Mouse (Mus musculus) C2C12 (cell line): ENCODE measurements around the gene Tnpo3.

Source experiments
- CTCF ChIP-seq: IDR thresholded peaks from one replicate; pipeline ENCODE4 v1.5.1; 2011; ENCODE audit not compliant: control insufficient read depth, insufficient read depth, insufficient read length
- MAX ChIP-seq: IDR thresholded peaks from one replicate; pipeline ENCODE4 v1.6.1; 2011; ENCODE audit warnings: mild to moderate bottlenecking, control low read depth
- MYOD1 ChIP-seq: IDR thresholded peaks from one replicate; pipeline ENCODE4 v1.6.1; 2011; ENCODE audit warnings: low read depth; ENCODE audit not compliant: control insufficient read depth, insufficient read length
- MYOG ChIP-seq: IDR thresholded peaks from one replicate; pipeline ENCODE4 v1.6.1; 2011; ENCODE audit not compliant: control insufficient read depth, insufficient read length; ENCODE audit errors: extremely low read depth
- USF1 ChIP-seq: IDR thresholded peaks from one replicate; pipeline ENCODE4 v1.6.1; 2011; ENCODE audit warnings: low read depth, mild to moderate bottlenecking, control low read depth, moderate library complexity

DNA sequence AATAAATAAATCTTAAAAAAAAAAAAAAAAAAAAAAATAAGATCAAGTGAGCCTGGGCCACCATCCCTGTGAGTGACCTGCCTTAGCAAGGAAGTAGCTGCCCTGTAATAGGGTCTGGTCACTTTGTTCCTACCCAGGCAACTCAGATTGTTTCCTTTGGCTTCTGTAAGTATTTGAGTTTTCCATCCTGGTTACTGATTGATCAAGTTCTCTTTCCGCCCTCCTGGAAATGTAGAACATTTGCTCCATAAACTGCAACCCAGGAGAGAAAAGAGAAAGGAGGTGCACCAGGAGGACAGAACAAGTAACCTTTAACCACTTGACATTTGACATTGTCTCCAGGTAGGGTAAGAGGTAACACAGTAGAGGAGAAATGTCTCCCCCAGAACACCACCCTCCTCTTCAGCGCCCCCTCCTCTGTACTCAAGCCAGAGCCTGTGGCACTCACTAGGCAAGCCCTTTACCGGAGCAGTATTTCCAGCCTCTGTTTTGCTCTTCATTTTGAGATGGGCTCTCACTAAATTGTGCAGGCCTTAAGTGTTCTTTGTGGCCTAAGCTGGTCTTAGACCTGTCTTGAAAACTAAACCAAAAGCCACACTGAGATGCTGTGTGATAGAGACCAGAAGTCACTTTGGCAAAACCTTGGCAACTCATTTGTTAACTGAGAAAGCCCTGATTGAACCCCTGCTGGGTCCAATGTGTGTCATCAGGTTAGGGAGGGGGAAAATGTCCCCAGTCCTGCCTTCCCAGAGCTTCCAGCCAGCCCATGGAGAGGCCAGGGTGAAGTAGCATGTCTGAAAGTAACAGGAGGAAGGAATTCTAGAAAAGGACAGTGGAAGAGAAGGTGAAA, 49.2 kb upstream of the Tnpo3 start:
- TF ChIP-seq CTCF, result no peak
- no peak for TF ChIP-seq MYOD1
- no peak for TF ChIP-seq MAX
- TF ChIP-seq USF1, result no peak
- TF ChIP-seq MYOG, result no peak
